Mouse (Mus musculus): ENCODE results near the gene Ccdc148. TPM values are rescaled to one million over a fixed set of nuclear protein-coding genes. Genes with fewer than 3 reads are reported as not detected.
A peak's percentile ranks its signal among the peaks of the same experiment; 100 is the strongest.

The Ccdc148 gene
- total RNA-seq, 2 experiments from 2014 or later = 10.6 to 11.4 TPM

DNA sequence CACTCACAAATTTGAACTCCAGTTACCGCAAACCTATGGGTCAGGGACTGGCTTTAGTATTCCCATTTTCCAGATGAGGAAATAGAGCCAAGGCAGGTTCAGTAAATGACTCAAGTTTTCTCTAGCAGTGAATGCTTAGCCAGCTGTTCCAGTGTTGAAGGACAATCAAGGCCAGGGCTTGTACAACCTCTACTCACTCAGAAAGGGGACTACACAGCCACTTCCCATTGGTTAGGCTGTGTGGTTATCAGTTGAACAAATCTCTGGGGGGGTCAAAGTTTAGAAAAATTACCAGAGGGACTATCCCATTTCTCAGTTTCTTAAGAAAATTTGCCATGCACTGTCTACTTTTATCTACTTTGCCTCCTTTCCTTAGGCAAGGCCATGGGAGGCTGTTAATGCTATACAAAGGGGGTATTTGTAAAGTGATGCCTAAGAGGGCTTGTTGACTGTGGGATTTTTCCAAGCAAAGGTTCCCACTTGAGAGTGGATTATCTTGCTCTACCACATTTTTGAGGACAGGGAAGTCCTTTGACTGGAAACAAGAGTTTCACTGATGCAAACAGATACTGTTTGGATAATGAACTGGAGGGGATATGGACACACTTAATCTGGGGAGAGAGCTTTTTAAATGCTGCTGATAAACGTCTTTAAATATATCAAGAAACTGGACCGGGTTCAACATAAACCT, 331.4 kb downstream of the Ccdc148 start:
- DNase-seq (ENCODE audit: low spot score in 2 of 2) = no peak
- intact Hi-C loops (cut with DNase I) = loop anchor here (10.0 kb wide), 1 partner anchor 606 kb away; no protein-coding TSS in a partner anchor

DNA sequence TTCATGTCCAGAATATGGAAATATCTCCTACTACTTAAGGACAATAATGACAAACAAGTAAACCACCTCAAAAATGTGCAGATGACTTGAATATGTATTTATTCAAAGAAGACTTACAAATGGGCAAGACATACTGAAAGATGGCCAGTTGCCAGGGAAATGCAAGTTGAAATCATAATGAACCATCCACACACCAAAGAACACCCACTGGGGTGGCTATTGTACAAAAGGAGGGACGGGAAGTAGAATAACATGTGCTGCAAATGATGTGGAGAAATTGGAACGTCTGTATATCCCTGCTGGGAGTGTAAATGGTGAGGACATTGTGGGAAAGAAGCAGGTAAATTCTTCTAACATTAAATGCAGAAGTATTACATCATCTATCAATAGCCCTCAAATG, 347.5 kb downstream of the Ccdc148 start:
- intact Hi-C loops (cut with DNase I) = no loop called here
- no peak for DNase-seq (ENCODE audit: low spot score in 2 of 2)

DNA sequence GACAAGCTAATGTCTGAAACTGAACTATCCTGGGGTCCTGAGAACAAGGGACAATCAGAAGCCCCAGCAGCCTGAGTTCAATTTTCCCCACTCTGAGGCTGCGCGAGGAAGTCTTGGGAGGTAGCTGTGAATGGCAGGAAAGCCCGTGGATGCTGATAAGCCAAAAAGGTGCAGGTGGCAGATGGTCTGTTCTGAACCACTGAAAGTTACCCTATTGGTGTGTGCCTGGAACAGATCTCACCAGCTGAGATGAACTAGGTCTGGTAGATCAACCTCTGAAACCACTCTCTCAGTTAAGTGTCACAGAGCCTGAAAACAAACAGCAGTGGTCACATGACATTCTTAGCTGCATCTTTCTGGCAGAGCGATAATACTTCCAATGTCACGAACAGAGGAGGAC, 360.9 kb downstream of the Ccdc148 start:
- intact Hi-C loops (cut with DNase I) = no loop called here
- DNase-seq (ENCODE audit: low spot score in 2 of 2) = no peak

DNA sequence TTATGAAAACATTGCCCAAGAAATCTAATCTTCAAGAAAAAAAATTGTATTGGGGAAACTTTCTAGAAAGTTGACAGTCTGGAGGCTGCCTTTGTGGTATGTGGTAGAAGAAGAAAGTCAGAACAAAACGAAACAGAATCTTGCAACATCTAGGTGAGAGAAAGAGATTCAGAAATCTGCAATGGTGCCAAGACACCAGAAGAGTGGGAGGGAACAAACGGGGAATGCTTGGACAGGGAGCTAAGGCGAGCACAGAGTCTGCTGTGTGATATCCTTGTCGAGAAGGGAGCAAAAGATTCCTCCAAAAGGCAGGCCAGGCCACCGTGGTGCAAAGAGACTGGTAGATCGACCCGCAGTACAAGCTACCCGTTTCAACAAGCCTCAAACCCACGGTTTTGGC, 361.4 kb downstream of the Ccdc148 start:
- no peak for DNase-seq (ENCODE audit: low spot score in 2 of 2)

DNA sequence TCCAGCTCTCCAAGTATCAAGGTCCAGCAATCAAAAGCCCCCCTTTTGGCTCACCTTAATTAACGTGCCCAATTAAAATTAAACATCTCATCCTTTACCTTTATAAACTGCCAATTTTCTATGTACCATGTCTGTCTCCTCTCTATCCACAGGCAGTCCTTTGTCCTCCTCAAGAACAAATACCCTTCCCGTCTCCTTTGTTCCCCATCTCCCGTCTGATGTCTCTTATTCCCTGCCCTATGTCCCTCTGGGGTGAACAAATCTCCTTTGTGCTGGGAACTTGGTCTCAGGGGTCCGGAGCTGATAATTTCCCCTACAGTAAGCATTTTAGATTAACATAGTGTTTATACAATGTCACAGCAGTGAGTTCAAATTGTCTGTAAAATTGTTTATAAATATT, 363.0 kb downstream of the Ccdc148 start:
- intact Hi-C loops (cut with DNase I) = no loop called here
- DNase-seq (ENCODE audit: low spot score in 2 of 2) = no peak

More for the DNA sequence above, 361.4 kb downstream of the Ccdc148 start:
- intact Hi-C loops (cut with DNase I) = no loop called here

DNA sequence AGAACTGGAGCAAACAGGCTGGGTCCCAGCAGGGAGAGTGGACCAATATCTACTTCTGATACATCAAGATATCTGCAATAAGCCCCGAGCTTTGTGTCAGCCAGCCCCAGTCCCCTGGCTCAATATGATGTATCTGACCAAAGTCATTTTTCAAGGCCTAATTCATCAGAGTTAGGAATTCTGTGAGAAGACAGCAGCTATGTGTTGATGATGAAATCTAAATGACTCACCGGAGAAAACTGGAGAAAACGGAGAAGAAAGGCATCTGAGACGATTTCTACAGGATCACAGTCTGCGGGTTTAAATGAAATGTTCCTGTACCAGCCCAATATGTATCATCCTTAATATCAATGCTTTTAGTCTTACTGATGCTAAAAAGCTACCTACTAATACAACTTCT, 365.1 kb downstream of the Ccdc148 start:
- DNase-seq (ENCODE audit: low spot score in 2 of 2) = no peak
- intact Hi-C loops (cut with DNase I) = no loop called here

DNA sequence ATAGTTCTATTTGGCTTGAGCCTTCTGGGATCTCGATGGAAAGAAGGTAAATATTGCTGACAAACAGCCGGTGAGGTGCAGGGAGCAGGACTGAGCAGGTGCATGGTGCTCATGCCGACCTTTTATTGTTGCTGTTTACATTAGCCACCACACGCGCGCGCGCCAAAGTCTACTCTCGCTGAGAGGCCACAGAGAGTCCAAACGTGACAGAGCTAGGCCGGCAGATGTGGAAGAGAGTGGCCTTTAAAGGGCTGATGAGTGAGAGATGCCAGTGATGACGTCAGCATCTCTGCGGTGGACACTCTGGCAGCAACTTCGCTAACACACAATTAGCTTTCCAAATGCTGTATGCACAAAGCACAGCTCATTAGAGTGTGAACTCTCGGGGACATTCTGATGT, 366.0 kb downstream of the Ccdc148 start:
- no peak for DNase-seq (ENCODE audit: low spot score in 2 of 2)
- intact Hi-C loops (cut with DNase I) = no loop called here

DNA sequence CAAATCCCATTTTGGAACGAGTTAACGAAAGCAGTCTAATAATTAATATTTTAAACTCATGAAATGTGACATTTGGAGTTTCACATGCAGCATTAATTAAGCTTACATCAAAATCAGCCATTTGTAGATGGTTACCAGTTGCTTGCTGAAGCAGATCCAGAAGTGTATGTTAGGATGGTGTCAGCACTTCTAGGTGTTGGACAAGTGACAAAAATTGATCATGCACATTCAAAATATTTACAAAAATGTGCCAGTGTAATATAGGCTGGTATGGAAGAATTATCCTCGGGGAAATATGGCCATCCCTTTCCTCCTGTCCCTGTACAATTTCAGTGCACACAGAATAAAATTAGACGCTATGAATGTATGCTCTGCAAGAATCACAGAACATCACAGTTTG, 370.1 kb downstream of the Ccdc148 start:
- DNase-seq (ENCODE audit: low spot score in 2 of 2) = no peak
- intact Hi-C loops (cut with DNase I) = no loop called here

DNA sequence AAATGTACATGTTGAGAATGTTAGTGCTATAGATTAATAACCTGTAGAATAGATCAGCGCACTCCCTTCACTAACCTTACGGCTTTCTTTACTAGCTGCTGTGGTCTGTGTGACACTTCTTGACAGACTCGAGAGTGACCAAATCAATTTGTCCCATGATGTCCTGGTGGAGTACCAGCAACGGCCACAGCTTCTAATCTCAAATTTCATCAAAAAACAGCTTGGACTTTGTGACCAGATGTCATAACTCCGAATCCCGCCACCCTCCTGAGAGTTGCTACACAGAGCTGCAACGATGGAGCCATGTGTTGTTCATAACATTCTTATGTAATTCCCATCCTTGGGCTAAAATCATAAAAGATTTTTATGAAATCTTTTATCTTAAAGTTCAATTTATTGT, 370.5 kb downstream of the Ccdc148 start:
- no peak for DNase-seq (ENCODE audit: low spot score in 2 of 2)
- intact Hi-C loops (cut with DNase I) = no loop called here

DNA sequence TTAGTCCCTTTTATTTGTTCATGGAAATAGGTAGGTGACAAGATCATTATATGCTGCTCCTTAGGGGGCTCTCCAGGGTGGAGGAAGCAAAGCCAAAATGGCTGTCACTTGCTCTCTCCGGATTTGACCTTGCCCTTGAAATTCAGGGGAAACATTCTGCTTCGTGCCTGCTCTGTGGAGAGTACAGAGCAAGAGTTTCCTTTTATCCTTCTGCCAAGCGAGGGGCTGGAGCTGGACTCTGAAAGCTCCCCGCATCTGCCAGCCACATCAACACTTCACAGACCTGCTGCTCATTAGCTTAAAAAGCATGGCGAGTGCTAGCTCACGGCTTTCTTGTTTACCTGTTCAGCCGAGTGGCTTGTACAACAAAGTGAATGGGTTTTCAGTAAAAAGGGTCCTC, 373.1 kb downstream of the Ccdc148 start:
- intact Hi-C loops (cut with DNase I) = no loop called here
- DNase-seq (ENCODE audit: low spot score in 2 of 2) = no peak

DNA sequence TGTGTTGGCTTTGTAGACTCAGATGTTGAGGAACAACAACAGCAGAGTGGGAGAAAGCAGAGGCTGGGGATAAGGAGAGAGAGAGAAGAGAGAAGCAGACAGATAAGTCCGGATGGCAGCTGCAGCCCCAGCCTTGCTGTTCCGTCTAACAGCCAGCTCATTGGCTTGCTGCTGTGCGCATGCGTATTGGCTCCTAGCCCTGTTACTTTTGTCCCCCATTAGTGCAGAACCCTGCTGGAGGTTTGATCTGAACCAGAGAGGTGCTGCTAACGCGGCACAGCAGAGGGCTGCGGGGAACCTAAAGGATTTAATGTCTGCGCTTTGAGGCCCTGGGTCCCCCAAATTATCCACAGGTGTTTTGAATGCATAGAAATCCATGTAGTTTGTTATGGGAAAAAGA, 373.8 kb downstream of the Ccdc148 start:
- intact Hi-C loops (cut with DNase I) = no loop called here
- peak in 1 of 2 experiments; percentile 11 for DNase-seq (ENCODE audit: low spot score in 2 of 2)

DNA sequence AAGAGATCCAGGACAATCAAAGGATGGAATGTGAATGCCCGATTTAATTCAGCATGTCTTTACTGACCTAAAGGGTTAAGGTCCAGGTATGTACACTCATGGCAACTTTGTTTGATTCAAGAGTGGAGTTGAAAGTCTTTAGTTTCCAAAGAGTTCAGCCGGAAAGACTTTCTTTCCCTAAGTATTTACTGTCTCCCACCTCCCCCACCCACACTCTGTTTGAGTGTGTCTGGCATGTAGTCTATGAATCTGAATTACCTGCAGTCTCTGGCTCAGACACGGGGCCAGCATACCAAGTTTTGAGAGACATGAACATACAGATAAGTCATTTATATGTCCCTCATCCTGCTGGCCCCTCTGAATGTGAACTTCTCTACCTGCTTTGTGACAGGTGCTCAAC, 374.3 kb downstream of the Ccdc148 start:
- intact Hi-C loops (cut with DNase I) = no loop called here
- DNase-seq (ENCODE audit: low spot score in 2 of 2) = no peak

DNA sequence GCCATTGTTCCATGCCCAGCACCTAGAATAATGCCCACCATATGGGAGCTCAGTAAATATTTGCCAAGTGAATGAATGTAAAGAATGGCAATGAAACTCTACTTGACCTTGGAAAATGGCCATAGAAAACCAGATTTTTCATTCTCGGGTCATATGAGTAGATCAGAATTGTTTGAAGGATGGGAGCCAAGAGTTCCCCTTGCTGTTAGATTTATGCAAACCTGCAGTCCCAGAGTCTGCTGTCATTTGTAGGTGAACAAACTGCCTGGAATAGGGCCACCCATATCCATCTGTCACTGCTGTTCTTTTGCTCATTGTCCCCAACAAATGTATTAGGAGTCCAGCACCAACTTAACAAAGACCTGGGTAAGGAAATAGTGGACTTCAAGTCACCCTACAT, 377.0 kb downstream of the Ccdc148 start:
- intact Hi-C loops (cut with DNase I) = no loop called here
- DNase-seq (ENCODE audit: low spot score in 2 of 2) = no peak

DNA sequence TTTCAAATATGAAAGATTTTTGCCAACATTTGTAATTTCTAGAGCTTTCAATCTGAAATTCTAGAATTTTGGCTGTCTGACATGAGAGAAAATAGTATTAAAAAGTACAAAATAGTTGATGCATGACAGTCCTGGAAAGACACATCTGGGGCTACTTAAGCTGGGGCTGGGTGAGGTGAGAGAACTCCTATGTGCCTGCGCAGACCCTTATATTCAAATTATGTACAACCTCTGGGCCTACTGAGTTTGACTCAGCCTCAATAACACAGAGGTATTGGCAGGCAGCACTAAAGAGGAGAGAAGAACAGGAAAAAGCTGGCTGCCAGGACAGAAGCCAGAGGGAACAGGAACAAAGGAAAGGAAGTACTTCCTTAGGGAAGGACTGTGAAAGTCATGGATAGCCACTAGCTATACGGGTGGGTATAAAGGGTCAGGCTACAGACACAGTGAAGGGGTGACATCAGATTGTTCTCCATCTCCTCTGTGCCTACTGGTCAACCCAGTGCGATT, 381.4 kb downstream of the Ccdc148 start:
- intact Hi-C loops (cut with DNase I) = no loop called here
- DNase-seq (ENCODE audit: low spot score in 2 of 2) = no peak

DNA sequence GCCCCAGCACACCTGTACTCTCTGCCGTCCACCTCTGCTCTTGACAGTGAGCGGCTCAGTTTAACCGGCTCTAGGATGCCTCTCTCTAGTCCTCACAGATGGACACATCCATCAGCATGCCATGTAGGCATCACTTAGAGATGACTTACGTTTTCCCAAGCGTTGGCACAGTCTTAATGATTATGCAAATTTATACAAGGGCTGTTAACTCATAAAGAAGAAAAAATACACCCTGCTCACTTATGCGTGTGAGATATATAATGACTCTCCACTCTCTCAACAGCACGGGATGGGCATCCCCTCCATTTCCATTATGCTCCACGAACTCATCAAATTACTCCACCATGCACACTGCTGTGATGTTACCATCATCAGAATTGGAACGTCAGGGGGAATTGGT, 386.6 kb downstream of the Ccdc148 start:
- DNase-seq (ENCODE audit: low spot score in 2 of 2) = no peak
- intact Hi-C loops (cut with DNase I) = no loop called here

Other genes starting within 250 kb of the Ccdc148 start
- gene Pkp4, start 167 bp upstream of the Ccdc148 start, total RNA-seq (2021) = 100 to 1,000 TPM; 214 to 223 TPM

All from left cerebral cortex, postnatal 14 days (tissue).